Mouse (Mus musculus): ENCODE data around the gene Tmem141.

DNA sequence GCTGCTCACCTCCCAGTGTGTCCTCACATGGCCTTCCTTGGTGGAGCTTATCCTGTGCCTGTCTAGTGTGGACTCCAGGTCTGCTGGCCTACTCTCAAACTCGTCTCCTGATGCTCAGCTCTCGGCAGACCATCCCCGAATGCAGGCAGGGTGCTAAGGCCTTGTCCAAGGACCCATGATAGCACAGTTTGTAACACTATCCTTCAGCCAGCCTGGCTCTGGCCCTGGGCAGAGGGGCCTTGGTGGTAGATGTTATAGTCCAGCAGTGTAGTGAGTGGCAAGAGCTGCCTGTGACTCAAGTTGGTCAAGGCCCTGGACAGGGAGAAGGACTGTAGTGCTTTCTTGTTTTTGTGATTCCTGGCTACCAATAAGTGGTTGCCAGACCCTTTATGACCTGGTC, 11.8 kb upstream of the Tmem141 start:
- no peak for TF ChIP-seq CTCF (IDR thresholded peaks at IDR 0.05)
- TF ChIP-seq EP300 (IDR thresholded peaks at IDR 0.05), result no peak

All from lung, postnatal 0 days (tissue).